Mouse (Mus musculus): ENCODE results near the gene Lhfpl2.

Lhfpl2 gene

DNA sequence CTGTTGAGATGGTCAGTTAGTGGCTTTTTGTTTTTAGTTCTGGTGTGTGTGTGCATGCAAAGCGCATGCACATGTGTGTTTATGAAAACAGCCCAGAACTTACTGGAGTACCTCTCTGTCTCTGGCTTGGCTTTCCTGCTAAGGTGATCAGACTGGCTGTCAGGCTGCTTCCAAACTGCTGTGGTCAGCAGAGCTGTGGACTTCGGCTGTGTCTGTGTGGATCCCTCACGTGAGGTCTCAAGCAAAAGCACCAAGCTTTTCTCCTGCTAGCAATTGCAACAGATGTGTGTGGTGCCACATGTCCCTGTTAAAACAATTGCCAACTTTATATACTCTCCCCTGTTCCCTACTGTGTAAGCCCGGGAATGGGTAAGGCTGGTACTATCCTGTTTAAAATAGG, 82.8 kb downstream of the Lhfpl2 start:
- no peak for DNase-seq (ENCODE audit: low spot score in 2 of 2)

DNA sequence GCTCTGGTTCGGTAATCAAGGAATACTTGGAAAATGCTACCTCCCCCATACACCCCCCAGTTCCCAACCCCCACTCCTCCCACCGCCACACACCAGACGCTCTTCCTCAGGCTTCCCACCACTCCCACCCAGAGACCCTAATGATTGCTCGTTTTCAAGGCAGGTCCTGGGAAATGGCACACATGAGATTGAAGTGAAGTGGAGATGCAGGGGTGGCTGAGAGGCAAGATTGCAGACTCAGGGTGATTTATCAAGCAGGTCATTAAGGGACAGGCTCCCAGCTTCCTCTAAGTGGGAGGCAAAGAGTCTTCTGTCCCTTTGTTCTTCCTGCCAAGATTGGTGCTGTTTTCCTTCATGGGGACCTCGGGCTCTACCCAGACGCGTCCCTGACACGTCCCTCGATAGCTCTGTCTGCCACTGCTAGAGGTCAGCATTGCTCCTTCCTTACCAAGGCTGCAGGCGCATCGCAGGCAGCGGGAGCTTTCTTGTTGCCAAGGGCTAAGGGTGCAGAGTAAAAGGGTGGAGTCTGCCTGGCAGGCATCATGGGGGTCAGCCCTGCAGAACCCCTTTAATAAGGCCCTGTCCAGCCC, 85.6 kb downstream of the Lhfpl2 start:
- DNase-seq (ENCODE audit: low spot score in 2 of 2): no peak

GRCm38 (mm10) chr13:94144451-94144850, 86.9 kb downstream of the Lhfpl2 start:
- no peak for DNase-seq (ENCODE audit: low spot score in 2 of 2)

GRCm38 (mm10) chr13:94147257-94147656, 89.7 kb downstream of the Lhfpl2 start:
- DNase-seq (ENCODE audit: low spot score in 2 of 2): no peak

- DNase-seq (ENCODE audit: low spot score in 2 of 2): no peak
Observed at GRCm38 (mm10) chr13:94149006-94149405, 91.4 kb downstream of the Lhfpl2 start.

- DNase-seq (ENCODE audit: low spot score in 2 of 2): no peak
Observed at GRCm38 (mm10) chr13:94149781-94150180, 92.2 kb downstream of the Lhfpl2 start.

- DNase-seq (ENCODE audit: low spot score in 2 of 2): no peak
Observed at GRCm38 (mm10) chr13:94151308-94151707, 93.7 kb downstream of the Lhfpl2 start.

DNA sequence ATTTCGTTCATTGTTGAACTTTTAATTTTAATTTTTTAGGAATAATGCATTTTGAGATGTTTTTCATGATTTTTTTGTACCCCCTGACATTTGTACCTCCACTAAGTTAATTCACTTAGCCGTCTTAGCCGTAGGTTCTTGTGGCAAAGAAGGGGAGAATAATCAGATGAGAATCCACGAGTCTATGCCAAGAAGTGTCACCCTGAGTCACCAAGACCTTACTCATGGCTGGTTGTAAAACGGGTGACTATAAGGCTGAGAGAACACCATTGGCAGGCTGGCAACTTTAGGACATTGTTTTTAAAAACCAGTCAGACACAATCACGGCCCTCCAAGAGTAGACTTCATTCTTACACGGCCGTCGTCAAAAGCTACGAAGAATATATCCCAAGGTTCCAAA, 95.2 kb downstream of the Lhfpl2 start:
- no peak for DNase-seq (ENCODE audit: low spot score in 2 of 2)

GRCm38 (mm10) chr13:94153658-94154057, 96.1 kb downstream of the Lhfpl2 start:
- DNase-seq (ENCODE audit: low spot score in 2 of 2): no peak

GRCm38 (mm10) chr13:94154512-94155296, 97.1 kb downstream of the Lhfpl2 start:
- DNase-seq (ENCODE audit: low spot score in 2 of 2): no peak

- DNase-seq (ENCODE audit: low spot score in 2 of 2): no peak
Observed at GRCm38 (mm10) chr13:94155657-94156429, 98.2 kb downstream of the Lhfpl2 start.

GRCm38 (mm10) chr13:94158864-94159477, 101.4 kb downstream of the Lhfpl2 start:
- DNase-seq (ENCODE audit: low spot score in 2 of 2): no peak

DNA sequence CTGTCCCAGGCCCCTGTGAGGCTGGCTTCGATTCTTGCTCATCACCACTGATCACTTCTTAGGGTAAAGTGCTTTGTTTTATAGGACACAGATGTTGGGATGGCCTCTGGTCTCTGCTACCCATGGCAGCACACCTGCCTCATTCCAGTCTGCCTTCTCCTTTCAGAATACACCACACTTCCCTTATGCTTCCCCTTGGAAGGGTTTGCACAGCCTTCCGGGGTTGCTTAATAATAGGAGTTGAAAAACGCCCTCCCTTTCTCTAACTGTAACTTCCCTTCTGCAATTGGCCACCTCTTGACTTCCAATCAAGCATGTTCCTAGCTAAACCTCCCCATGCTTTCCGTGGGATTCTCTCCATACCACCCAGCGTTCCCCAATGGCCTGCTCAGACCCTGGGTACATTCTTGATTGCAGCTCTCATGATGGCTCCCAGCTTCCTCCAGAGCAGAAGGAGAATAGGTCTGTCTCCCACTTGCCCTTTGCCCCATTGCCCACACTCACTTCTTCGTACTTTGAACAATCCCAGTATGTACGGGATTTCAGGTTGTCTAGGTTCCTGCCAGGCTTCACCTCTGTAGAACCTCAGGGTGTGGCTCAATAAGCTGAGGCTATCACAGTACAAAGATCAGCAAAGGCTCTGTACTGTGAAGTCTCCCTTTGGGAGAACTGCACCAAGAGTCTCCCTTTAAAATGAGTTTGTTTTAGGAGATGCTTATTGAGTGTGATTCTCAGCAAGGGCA, 102.1 kb downstream of the Lhfpl2 start:
- no peak for DNase-seq (ENCODE audit: low spot score in 2 of 2)

GRCm38 (mm10) chr13:94164501-94164900, 106.9 kb downstream of the Lhfpl2 start:
- no peak for DNase-seq (ENCODE audit: low spot score in 2 of 2)

DNA sequence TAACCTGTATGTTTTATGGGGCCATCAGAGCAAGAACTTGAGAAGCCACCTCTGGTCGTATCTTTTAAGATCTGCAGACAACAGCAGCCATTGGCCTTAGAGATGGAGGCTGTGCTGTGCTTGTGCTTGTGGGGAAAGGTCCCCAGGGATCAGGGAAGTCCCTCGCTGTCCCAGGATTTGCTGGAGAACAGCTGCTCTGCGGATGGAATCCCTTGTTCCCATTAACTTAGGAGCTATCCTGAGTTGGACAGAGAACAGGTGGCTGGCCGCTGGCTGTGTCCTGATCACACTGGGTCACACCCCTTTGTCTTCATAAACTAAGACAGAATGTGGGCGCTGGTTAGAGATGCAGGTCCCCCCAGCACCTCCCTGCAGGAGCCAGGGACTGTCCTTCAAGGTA, 110.7 kb downstream of the Lhfpl2 start:
- DNase-seq (ENCODE audit: low spot score in 2 of 2): no peak

GRCm38 (mm10) chr13:94169325-94169916, 111.8 kb downstream of the Lhfpl2 start:
- DNase-seq (ENCODE audit: low spot score in 2 of 2): no peak

DNA sequence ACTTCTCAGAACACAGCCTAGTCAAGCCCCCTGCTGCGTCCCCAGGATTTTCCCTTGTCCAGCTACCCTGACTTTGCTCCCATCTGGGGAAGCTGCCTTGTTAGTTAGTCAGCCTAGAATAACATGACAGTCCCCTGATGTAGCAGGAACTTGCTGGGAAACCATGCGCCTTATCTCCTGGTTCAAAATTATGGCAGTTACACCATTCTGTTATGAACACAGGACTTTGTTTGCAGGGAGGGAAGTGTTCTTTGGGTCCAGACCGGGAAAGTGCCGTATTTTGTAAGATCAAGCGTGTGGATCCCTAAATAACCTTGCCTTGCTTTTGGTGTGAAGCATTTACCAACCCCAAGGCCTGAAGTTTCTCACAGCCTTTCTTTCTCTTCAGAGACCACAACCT, 114.0 kb downstream of the Lhfpl2 start:
- DNase-seq (ENCODE audit: low spot score in 2 of 2): no peak

DNA sequence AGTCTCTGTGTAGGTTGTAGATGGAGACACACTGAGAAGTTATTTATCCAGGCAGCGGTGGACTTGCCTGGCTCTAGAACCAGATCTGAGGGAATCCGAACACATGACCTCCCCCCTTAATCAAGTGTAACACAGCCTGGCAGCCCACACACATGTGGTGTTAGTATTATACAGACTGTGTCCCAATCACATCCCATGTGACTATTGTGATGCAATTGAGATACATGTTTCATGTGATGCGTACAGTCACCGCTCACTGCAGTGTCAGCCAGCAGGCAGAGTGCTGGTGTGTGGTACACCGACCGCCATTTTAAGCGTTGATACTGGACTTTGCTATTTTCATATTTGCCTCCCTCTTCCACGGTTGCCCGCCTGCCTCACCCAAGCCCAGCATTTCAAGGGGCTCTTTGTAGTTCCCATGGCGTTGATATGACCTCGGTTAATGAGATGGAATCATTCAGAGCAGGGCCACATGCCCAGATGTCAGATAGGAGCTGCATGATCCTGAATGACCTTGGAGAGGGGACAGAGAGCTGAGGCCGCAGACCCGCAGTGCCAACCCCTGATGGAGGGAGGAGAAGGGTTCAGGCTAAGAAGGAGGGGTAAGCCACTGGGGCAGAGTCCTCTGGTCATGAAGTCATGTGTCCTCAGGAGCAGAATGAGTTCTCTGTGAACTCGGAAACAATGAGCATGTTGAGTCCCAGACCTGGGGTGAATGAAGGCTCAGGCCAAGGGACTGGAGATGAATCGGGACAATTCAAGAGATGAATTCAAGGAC, 115.1 kb downstream of the Lhfpl2 start:
- DNase-seq (ENCODE audit: low spot score in 2 of 2): no peak

DNA sequence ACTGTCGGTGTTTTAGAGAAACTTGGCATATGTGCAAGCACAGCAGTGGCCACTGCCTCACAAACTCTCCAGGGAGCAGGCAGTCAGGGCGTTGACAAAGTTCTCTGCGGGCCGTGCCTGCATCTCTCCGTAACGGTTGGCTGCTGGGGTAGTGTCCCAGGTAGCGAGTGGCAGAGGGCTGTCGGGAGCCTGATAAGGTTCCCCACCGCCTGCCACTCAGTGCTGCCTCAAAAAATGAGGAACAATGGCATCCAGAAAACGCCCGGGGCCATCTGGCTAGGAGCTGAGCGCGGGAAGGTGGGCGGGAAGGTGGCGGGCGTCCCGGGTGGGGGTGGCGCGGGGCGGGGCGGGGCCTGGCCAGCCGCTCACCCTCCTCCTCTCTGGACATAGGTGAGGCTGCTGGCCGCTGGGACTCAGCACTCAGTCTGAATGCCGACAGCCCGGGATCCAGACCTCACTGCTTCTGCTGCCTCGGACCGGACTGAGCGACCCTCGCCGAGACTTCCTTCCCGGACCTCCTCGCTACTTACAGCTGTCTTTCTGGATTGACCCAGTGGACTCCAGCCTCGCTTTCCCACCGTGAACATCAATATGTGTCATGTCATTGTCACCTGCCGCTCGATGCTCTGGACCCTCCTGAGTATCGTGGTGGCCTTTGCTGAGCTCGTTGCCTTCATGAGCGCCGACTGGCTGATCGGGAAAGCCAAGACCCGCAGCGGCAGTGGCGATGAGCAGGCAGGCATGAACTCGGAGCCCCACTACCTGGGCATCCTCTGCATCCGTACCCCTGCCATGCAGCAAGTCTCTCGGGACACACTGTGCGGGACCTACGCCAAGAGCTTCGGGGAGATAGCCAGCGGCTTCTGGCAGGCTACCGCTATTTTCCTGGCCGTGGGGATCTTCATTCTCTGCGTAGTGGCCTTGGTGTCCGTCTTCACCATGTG, 116.3 kb downstream of the Lhfpl2 start:
- DNase-seq (ENCODE audit: low spot score in 2 of 2): no peak

Measured in natural killer cell, adult 2 months (primary cell).